Mouse (Mus musculus): ENCODE data around the gene Tmem47.

- no peak for TF ChIP-seq CTCF (IDR thresholded peaks at IDR 0.05; ENCODE audit: low read depth)
- TF ChIP-seq EP300 (IDR thresholded peaks at IDR 0.05; ENCODE audit: low read depth): no peak
These were observed 2.2 kb downstream of the Tmem47 start for GRCm38 (mm10) chrX:81072651-81073050.

Measured in liver, postnatal 0 days (tissue).